Mouse (Mus musculus): Measurements from ENCODE around the gene Tex52.

Gene Tex52

GRCm38 (mm10) chr6:128375192-128375591, at the start of gene Tex52, which contains the start of gene Gm44596:
Gene Tex52, plus strand, starts transcription at chr6:128375456.
Gene Gm44596, plus strand, starts transcription at chr6:128375503.
- DNase-seq, result peak in 1 of 2 experiments; percentile 24

GRCm38 (mm10) chr6:128334397-128335124, 40.7 kb upstream of the Tex52 start:
- DNase-seq, result peak; percentile 88 to 89

- DNase-seq, result no peak
Observed at GRCm38 (mm10) chr6:128337467-128337866, 37.8 kb upstream of the Tex52 start.

GRCm38 (mm10) chr6:128338876-128339275, 36.4 kb upstream of the Tex52 start:
- no peak for DNase-seq

GRCm38 (mm10) chr6:128341956-128342723, 33.1 kb upstream of the Tex52 start:
- no peak for DNase-seq

- DNase-seq, result no peak
Observed at GRCm38 (mm10) chr6:128345623-128346022, 29.6 kb upstream of the Tex52 start.

- DNase-seq, result no peak
Observed at GRCm38 (mm10) chr6:128346782-128347181, 28.5 kb upstream of the Tex52 start.

GRCm38 (mm10) chr6:128349711-128350110, 25.5 kb upstream of the Tex52 start:
- DNase-seq, result no peak

- DNase-seq, result no peak
Observed at GRCm38 (mm10) chr6:128354140-128354539, 21.1 kb upstream of the Tex52 start.

- peak in 1 of 2 experiments; percentile 54 for DNase-seq
Observed at GRCm38 (mm10) chr6:128355201-128355681, 20.0 kb upstream of the Tex52 start.

- DNase-seq, result peak; percentile 98
Observed at GRCm38 (mm10) chr6:128355726-128356416, 19.4 kb upstream of the Tex52 start, which contains the start of gene Tulp3. Gene Tulp3, minus strand, starts transcription at chr6:128355851.

GRCm38 (mm10) chr6:128358999-128359398, 16.3 kb upstream of the Tex52 start:
- peak; percentile 81 to 82 for DNase-seq

- no peak for DNase-seq
Observed at GRCm38 (mm10) chr6:128361901-128362300, 13.4 kb upstream of the Tex52 start.

- DNase-seq, result peak; percentile 90 to 94
Observed at GRCm38 (mm10) chr6:128362381-128363006, 12.8 kb upstream of the Tex52 start, which contains the start of the genes Rhno1 and Foxm1. Gene Rhno1, minus strand, starts transcription at chr6:128362911. Gene Foxm1, plus strand, starts transcription at chr6:128362967.

GRCm38 (mm10) chr6:128363007-128363825, 12.0 kb upstream of the Tex52 start:
- peak in 1 of 2 experiments; percentile 42 for DNase-seq

- DNase-seq, result no peak
Observed at GRCm38 (mm10) chr6:128364721-128365120, 10.5 kb upstream of the Tex52 start.

GRCm38 (mm10) chr6:128366466-128366865, 8.8 kb upstream of the Tex52 start:
- no peak for DNase-seq

GRCm38 (mm10) chr6:128370040-128370439, 5.2 kb upstream of the Tex52 start:
- no peak for DNase-seq

- no peak for DNase-seq
Observed at GRCm38 (mm10) chr6:128376371-128377085, 1.3 kb downstream of the Tex52 start.

GRCm38 (mm10) chr6:128379636-128380035, 4.4 kb downstream of the Tex52 start:
- DNase-seq, result no peak

Data from kidney, postnatal 4 days (tissue).